Mouse (Mus musculus) midbrain, postnatal 0 days (tissue): ENCODE results near the gene Slc26a6. TPM values are rescaled to one million over a fixed set of nuclear protein-coding genes. Genes with fewer than 3 reads are reported as not detected.

Experiments
- ATAC-seq: fragments of 200-750 bp; cut with Nextera tagmentation; 2 replicates; pipeline ENCODE4 v1.8.0; 2017; ENCODE audit warnings: moderate number of reproducible peaks, mild to moderate bottlenecking, moderate TSS enrichment, moderate library complexity; ENCODE audit not compliant: low FRiP score
- DNase-seq: peaks from one replicate; pipeline ENCODE4 v3.0.0-alpha.2; 2015; ENCODE audit warnings: low spot score
- H3K27ac ChIP-seq: fragments of 300-500 bp; sonication (generic); 2 replicates; pipeline ENCODE4 v1.5.1; 2014; ENCODE audit warnings: low read depth, mild to moderate bottlenecking, low read length, mixed read lengths
- H3K27me3 ChIP-seq: fragments of 300-500 bp; sonication (generic); 2 replicates; pipeline ENCODE4 v1.6.1; 2014; ENCODE audit warnings: low read length, control low read depth, mixed read lengths; ENCODE audit not compliant: insufficient read depth
- H3K36me3 ChIP-seq: fragments of 300-500 bp; sonication (generic); 2 replicates; pipeline ENCODE4 v1.6.1; 2014; ENCODE audit warnings: low read length, control low read depth, mixed read lengths; ENCODE audit not compliant: insufficient read depth
- H3K4me1 ChIP-seq: fragments of 300-500 bp; sonication (generic); 2 replicates; pipeline ENCODE4 v1.6.1; 2014; ENCODE audit warnings: mild to moderate bottlenecking, control low read depth, antibody characterized with exemption, low read length, mixed read lengths; ENCODE audit not compliant: insufficient read depth
- H3K4me2 ChIP-seq: fragments of 300-500 bp; sonication (generic); 2 replicates; pipeline ENCODE4 v1.6.1; 2014; ENCODE audit warnings: low read depth, mild to moderate bottlenecking, low read length, mixed read lengths; ENCODE audit not compliant: poor library complexity, severe bottlenecking
- H3K4me3 ChIP-seq: fragments of 300-500 bp; sonication (generic); 2 replicates; pipeline ENCODE4 v1.5.1; 2014; ENCODE audit warnings: low read depth, mild to moderate bottlenecking, low read length, moderate library complexity
- H3K9ac ChIP-seq: fragments of 300-500 bp; sonication (generic); replicated peaks from 2 replicates; pipeline ENCODE4 v1.6.1; 2014; ENCODE audit warnings: mild to moderate bottlenecking, low read length, moderate library complexity, mixed read lengths; ENCODE audit not compliant: poor library complexity, severe bottlenecking
- H3K9me3 ChIP-seq: fragments of 300-500 bp; sonication (generic); 2 replicates; pipeline ENCODE4 v1.6.1; 2016; ENCODE audit warnings: low read length, control low read depth
- CTCF ChIP-seq: IDR thresholded peaks from 2 replicates; pipeline ENCODE4 v1.5.1; 2016; ENCODE audit warnings: antibody characterized with exemption, mild to moderate bottlenecking
- WGBS: fragments of 180-500 bp; shearing (Covaris S2); extraction: QIAGEN DNeasy Blood & Tissue Kit; methylation state at CpG from one replicate; pipeline ENCODE4 v1.1.7; 2014; 5-methylcytosine and 5-hydroxymethylcytosine counted together
- polyA plus RNA-seq: library from polyadenylated mRNA; unstranded; fragments of >200 nt; fragmentation: Nextera tagmentation; extraction: Ambion mirVana; gene quantifications from 2 replicates; pipeline ENCODE4 v1.2.1, GENCODE M21; 2015
- total RNA-seq: library from RNA; depleted of rRNA; stranded (reverse); fragments of >200 nt; gene quantifications from 2 replicates; pipeline ENCODE4 v1.2.3, GENCODE M21; 2014

The Slc26a6 gene
- total and polyA plus RNA-seq, 2 experiments from 2014 or later: 20.2 to 24.6 TPM

- peaks cover 77% of the 10 kb centered on the region for H3K36me3 ChIP-seq
- 84% methylated on average over 17 of the region's 17 CpGs for whole genome bisulfite sequencing
Observed at GRCm38 (mm10) chr9:108848419-108848818, 4.7 kb upstream of the Slc26a6 start.

GRCm38 (mm10) chr9:108853635-108854240 lies 655 bp downstream of the Slc26a6 start:
- Histone ChIP-seq H3K9ac (peak overlapping the region; percentile 72), H3K4me1 (peaks cover 3% of the 10 kb centered on the region; the same call in 1 of the 2 replicates), H3K36me3 (peaks cover 50% of the 10 kb centered on the region), H3K9me3 (no peaks in the 10 kb centered on the region), H3K27ac (peak overlapping the region; percentile 75), H3K27me3 (no peaks in the 10 kb centered on the region), H3K4me2 (peak overlapping the region; percentile 80), H3K4me3 (peak overlapping the region; percentile 78)
- 2% methylated on average over 25 of the region's 25 CpGs for WGBS
- ATAC-seq: peak; percentile 90
- TF ChIP-seq CTCF: peak; percentile 75
- peak; percentile 97 for DNase-seq

More at GRCm38 (mm10) chr9:108848419-108848818, 4.7 kb upstream of the Slc26a6 start:
- Histone ChIP-seq H3K4me2 (no peak overlapping the region), H3K9ac (no peak overlapping the region), H3K27me3 (no peaks in the 10 kb centered on the region), H3K9me3 (no peaks in the 10 kb centered on the region), H3K4me1 (no peaks in the 10 kb centered on the region), H3K27ac (no peak overlapping the region), H3K4me3 (no peak overlapping the region)
- no peak for DNase-seq
- TF ChIP-seq CTCF: no peak
- ATAC-seq: no peak

- Histone ChIP-seq H3K27me3 (no peaks in the 10 kb centered on the region), H3K27ac (peak overlapping the region; percentile 75), H3K4me2 (peak overlapping the region; percentile 80), H3K9ac (peak overlapping the region; percentile 72), H3K9me3 (no peaks in the 10 kb centered on the region), H3K4me3 (peak overlapping the region; percentile 78), H3K4me1 (peaks cover 3% of the 10 kb centered on the region; the same call in 1 of the 2 replicates), H3K36me3 (peaks cover 48% of the 10 kb centered on the region)
- ATAC-seq (peak; percentile 85), DNase-seq (peak; percentile 93)
- WGBS: under 1% methylated on average over 28 of the region's 28 CpGs
- TF ChIP-seq CTCF: no peak
Observed at GRCm38 (mm10) chr9:108854241-108854696, 1.2 kb downstream of the Slc26a6 start.

GRCm38 (mm10) chr9:108855335-108855734 lies 2.3 kb downstream of the Slc26a6 start:
- no peaks in the 10 kb centered on the region for H3K9me3 ChIP-seq
- H3K36me3 ChIP-seq: peaks cover 48% of the 10 kb centered on the region
- H3K27me3 ChIP-seq: no peaks in the 10 kb centered on the region
- no peak overlapping the region for H3K4me3 ChIP-seq
- no peak overlapping the region for H3K4me2 ChIP-seq
- no peak overlapping the region for H3K27ac ChIP-seq
- TF ChIP-seq CTCF: no peak
- ATAC-seq (no peak), DNase-seq (no peak)
- no peak overlapping the region for H3K9ac ChIP-seq
- WGBS: 67% methylated on average over 5 of the region's 5 CpGs
- H3K4me1 ChIP-seq: peaks cover 3% of the 10 kb centered on the region; the same call in 1 of the 2 replicates

GRCm38 (mm10) chr9:108858792-108859527 lies 5.9 kb downstream of the Slc26a6 start:
- no peak for DNase-seq
- Histone ChIP-seq H3K4me2 (no peak overlapping the region), H3K9ac (no peak overlapping the region), H3K4me3 (no peak overlapping the region), H3K27me3 (no peaks in the 10 kb centered on the region), H3K9me3 (no peaks in the 10 kb centered on the region), H3K36me3 (peaks cover 43% of the 10 kb centered on the region), H3K27ac (no peak overlapping the region), H3K4me1 (peaks cover 3% of the 10 kb centered on the region; the same call in 1 of the 2 replicates)
- 81% methylated on average over 8 of the region's 8 CpGs for WGBS
- no peak for TF ChIP-seq CTCF
- no peak for ATAC-seq

GRCm38 (mm10) chr9:108912308-108912707 lies 59.2 kb downstream of the Slc26a6 start:
- no peak overlapping the region for H3K4me3 ChIP-seq
- DNase-seq: no peak
- ATAC-seq: no peak
- no peaks in the 10 kb centered on the region for H3K9me3 ChIP-seq
- no peaks in the 10 kb centered on the region for H3K4me1 ChIP-seq
- 68% methylated on average over 6 of the region's 6 CpGs for WGBS
- TF ChIP-seq CTCF: no peak
- no peak overlapping the region for H3K27ac ChIP-seq
- no peak overlapping the region for H3K4me2 ChIP-seq
- H3K36me3 ChIP-seq: no peaks in the 10 kb centered on the region
- no peak overlapping the region for H3K9ac ChIP-seq
- H3K27me3 ChIP-seq: no peaks in the 10 kb centered on the region
